Mouse (Mus musculus): ENCODE results near the gene Gm6902. TPM values are rescaled to one million over a fixed set of nuclear protein-coding genes. Genes with fewer than 3 reads are reported as not detected.
"Not testable (repeated sequence)": the region's sequence is repeated elsewhere in the genome, so short reads cannot be mapped to it uniquely, and the experiment has no call there.

Gene Gm6902
- not detected in 2 replicates for polyA plus RNA-seq (2014; fragmentation: Nextera tagmentation; extraction: Ambion mirVana)

- H3K36me3 ChIP-seq (ENCODE audit: control insufficient read depth, insufficient read depth, low read length); H3K27me3 ChIP-seq (ENCODE audit: control insufficient read depth, insufficient read depth, low read length); H3K4me1 ChIP-seq (ENCODE audit: control insufficient read depth, insufficient read depth, low read length); ATAC-seq (ENCODE audit: insufficient read depth, low FRiP score, low TSS enrichment); H3K9ac ChIP-seq (ENCODE audit: low read length); H3K4me3 ChIP-seq (ENCODE audit: low read depth, low read length); DNase-seq (ENCODE audit: low spot score); H3K27ac ChIP-seq (ENCODE audit: low read depth, low read length); H3K9me3 ChIP-seq (ENCODE audit: control insufficient read depth, low read length); H3K4me2 ChIP-seq (ENCODE audit: low read depth): not testable (repeated sequence)
- no CpG with 5 or more reads among the region's 2 CpGs for WGBS
These were observed at the start of gene Gm6902 for GRCm38 (mm10) chr7:23278800-23279199. Gene Gm6902, minus strand, starts transcription at chr7:23278900.

GRCm38 (mm10) chr7:23300892-23301291 lies 22.2 kb upstream of the Gm6902 start, which contains the start of gene Nlrp4e:
Gene Nlrp4e, plus strand, starts transcription at chr7:23301192.
- DNase-seq (ENCODE audit: low spot score); H3K4me2 ChIP-seq (ENCODE audit: low read depth); H3K27me3 ChIP-seq (ENCODE audit: control insufficient read depth, insufficient read depth, low read length); ATAC-seq (ENCODE audit: insufficient read depth, low FRiP score, low TSS enrichment); H3K27ac ChIP-seq (ENCODE audit: low read depth, low read length); H3K4me1 ChIP-seq (ENCODE audit: control insufficient read depth, insufficient read depth, low read length); H3K9me3 ChIP-seq (ENCODE audit: control insufficient read depth, low read length); H3K36me3 ChIP-seq (ENCODE audit: control insufficient read depth, insufficient read depth, low read length); H3K4me3 ChIP-seq (ENCODE audit: low read depth, low read length); H3K9ac ChIP-seq (ENCODE audit: low read length): not testable (repeated sequence)
- WGBS: 90% methylated on average over 3 of the region's 3 CpGs

GRCm38 (mm10) chr7:23251582-23251981 lies 27.1 kb downstream of the Gm6902 start, which contains the start of gene Vmn1r166:
Gene Vmn1r166, minus strand, starts transcription at chr7:23251682.
- H3K27me3 ChIP-seq (ENCODE audit: control insufficient read depth, insufficient read depth, low read length); H3K4me3 ChIP-seq (ENCODE audit: low read depth, low read length); H3K9ac ChIP-seq (ENCODE audit: low read length); ATAC-seq (ENCODE audit: insufficient read depth, low FRiP score, low TSS enrichment); H3K36me3 ChIP-seq (ENCODE audit: control insufficient read depth, insufficient read depth, low read length); H3K9me3 ChIP-seq (ENCODE audit: control insufficient read depth, low read length); H3K27ac ChIP-seq (ENCODE audit: low read depth, low read length); H3K4me2 ChIP-seq (ENCODE audit: low read depth); H3K4me1 ChIP-seq (ENCODE audit: control insufficient read depth, insufficient read depth, low read length); DNase-seq (ENCODE audit: low spot score): not testable (repeated sequence)
- no CpG with 5 or more reads among the region's 2 CpGs for WGBS

Other genes with a start within 250 kb of the Gm6902 start
- not detected in 2 replicates for gene Vmn1r163, start 223.4 kb downstream of the Gm6902 start, polyA plus RNA-seq (2014; fragmentation: Nextera tagmentation; extraction: Ambion mirVana)
- gene Gm8720, start 211.4 kb downstream of the Gm6902 start, polyA plus RNA-seq (2014; fragmentation: Nextera tagmentation; extraction: Ambion mirVana): not detected in 2 replicates
- not detected in 2 replicates for gene Gm10662, start 134.4 kb downstream of the Gm6902 start, polyA plus RNA-seq (2014; fragmentation: Nextera tagmentation; extraction: Ambion mirVana)
- not detected in 2 replicates for gene Vmn1r165, start 61.6 kb downstream of the Gm6902 start, polyA plus RNA-seq (2014; fragmentation: Nextera tagmentation; extraction: Ambion mirVana)
- gene Vmn1r166, start 27.2 kb downstream of the Gm6902 start, polyA plus RNA-seq (2014; fragmentation: Nextera tagmentation; extraction: Ambion mirVana): not detected in 2 replicates
- not detected in 2 replicates for gene Nlrp4e, start 22.3 kb upstream of the Gm6902 start, polyA plus RNA-seq (2014; fragmentation: Nextera tagmentation; extraction: Ambion mirVana)
- gene Nlrp5, start 107.0 kb upstream of the Gm6902 start, polyA plus RNA-seq (2014; fragmentation: Nextera tagmentation; extraction: Ambion mirVana): not detected in 2 replicates
- not detected in 2 replicates for gene Vmn1r167, start 228.3 kb upstream of the Gm6902 start, polyA plus RNA-seq (2014; fragmentation: Nextera tagmentation; extraction: Ambion mirVana)